Mouse (Mus musculus) adrenal gland, postnatal 25 days (tissue): ENCODE measurements around the gene Hsd17b11. TPM values are rescaled to one million over a fixed set of nuclear protein-coding genes. Genes with fewer than 3 reads are reported as not detected.
"Not testable (repeated sequence)": the region's sequence is repeated elsewhere in the genome, so short reads cannot be mapped to it uniquely, and the experiment has no call there.

ENCODE experiments used
- DNase-seq: peaks from one replicate; pipeline ENCODE4 v3.0.0; 2021; ENCODE audit warnings: mixed read lengths
- microRNA-seq, 2 experiments: library from miRNA; unstranded; fragments of <30 nt; microRNA quantifications; one replicate each; pipeline ENCODE4 v1.2.0; 2021
- total RNA-seq: library from RNA; stranded (reverse); gene quantifications from 2 replicates; pipeline ENCODE4 v1.2.3, GENCODE M21; 2021

Gene Hsd17b11
- total RNA-seq, 1 experiment from 2014 or later: 83.2 TPM

- no peak for DNase-seq
Measured at GRCm38 (mm10) chr5:103980705-103981560, 40.8 kb downstream of the Hsd17b11 start.

DNA sequence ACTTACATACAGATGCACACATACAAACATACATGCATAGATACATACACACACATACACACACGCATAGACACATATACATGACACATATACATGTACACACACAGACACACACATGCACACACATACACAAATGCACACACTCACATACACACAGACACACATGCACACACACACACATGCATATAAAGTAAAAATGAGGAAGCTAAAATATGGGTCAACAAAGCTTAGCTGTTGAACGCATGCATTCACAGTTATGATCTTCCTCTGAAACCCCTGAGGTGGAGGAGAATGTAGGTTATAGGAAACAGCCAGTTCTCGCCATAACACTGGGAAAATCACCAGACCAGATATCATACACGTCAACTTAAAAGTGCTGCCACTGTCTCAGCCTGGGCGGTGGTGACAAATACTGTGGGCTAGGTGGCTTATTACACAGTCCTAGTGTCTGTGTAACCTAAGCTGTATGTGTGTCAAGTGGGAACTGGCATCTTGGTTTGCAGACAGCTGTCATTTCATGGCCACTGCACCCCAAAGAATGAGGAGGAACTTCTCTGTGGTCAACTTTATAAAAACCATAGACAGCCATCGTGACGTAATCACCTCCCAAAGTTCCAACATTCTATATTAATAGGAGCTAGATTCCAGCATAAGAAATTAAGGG is 43.7 kb downstream of the Hsd17b11 start:
- DNase-seq: no peak

GRCm38 (mm10) chr5:103977297-103977696 is 44.4 kb downstream of the Hsd17b11 start, which contains the start of gene Hsd17b13:
Hsd17b13 (minus strand) TSS chr5:103977410.
- no peak for DNase-seq

DNA sequence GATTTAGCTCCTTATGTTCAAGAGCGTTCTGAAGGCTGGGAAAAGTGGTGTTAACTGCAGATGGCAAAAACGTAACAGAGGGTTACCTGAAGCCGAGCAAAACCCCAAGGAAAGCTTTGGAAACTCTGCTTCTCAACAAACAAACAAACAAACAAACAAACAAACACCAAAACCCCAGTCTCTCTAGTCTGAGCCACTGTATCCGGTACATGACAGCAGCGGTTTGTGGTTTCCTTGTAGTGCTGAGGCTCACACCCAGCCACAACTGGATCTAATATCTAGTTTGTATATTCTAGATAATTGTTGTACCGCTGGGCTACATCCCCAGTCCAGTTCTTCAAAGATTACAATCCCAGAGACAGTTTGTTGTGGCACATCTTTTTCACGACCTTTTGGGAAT is 46.0 kb downstream of the Hsd17b11 start:
- no peak for DNase-seq

DNA sequence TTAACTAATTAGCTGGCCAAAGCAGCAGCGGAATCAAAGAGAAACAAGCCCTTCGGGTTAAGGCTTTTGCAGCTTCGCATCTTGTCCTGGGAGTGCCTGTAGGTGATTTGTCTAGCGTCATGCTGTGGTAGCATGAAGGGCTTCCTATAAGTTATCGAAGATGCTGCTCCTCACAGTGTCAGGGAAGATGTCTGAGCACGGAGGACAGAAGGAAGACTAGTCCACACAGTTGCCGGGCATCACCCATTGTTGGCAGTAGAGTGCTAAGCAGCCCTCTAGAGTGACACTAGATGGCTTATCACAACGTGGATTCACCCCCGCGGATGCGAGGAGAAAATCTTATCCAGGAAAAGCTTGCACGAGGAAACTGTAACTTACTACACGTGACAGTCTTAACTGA is 48.9 kb downstream of the Hsd17b11 start:
- no peak for DNase-seq

- no peak for DNase-seq
Measured at GRCm38 (mm10) chr5:103972379-103972778, 49.3 kb downstream of the Hsd17b11 start.

GRCm38 (mm10) chr5:103971051-103971450 is 50.7 kb downstream of the Hsd17b11 start:
- no peak for DNase-seq

- DNase-seq: no peak
Measured at GRCm38 (mm10) chr5:103962935-103963429, 58.7 kb downstream of the Hsd17b11 start.

DNA sequence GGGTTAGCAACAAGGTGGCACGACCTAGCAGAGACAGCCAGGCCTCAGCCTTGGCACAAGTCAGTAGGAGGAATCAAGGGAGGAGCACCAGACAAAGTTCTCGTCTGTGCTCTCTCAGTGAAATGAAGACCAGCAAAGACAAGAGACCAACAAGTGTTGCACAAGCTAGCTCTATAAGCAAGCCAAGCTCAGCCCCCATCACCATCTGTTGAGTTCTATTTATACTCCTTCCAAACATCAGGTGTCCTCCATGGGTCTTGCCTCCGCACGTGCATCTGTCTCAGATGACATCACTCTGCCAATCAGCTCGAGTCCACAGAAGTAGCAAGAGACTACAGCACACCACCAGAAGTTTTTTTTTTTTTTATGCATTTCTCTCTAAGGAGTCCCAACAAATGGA is 67.1 kb downstream of the Hsd17b11 start:
- DNase-seq: no peak

GRCm38 (mm10) chr5:103953135-103954083 is 68.3 kb downstream of the Hsd17b11 start:
- no peak for DNase-seq

GRCm38 (mm10) chr5:103950138-103950537 is 71.6 kb downstream of the Hsd17b11 start:
- DNase-seq: not testable (repeated sequence)

DNA sequence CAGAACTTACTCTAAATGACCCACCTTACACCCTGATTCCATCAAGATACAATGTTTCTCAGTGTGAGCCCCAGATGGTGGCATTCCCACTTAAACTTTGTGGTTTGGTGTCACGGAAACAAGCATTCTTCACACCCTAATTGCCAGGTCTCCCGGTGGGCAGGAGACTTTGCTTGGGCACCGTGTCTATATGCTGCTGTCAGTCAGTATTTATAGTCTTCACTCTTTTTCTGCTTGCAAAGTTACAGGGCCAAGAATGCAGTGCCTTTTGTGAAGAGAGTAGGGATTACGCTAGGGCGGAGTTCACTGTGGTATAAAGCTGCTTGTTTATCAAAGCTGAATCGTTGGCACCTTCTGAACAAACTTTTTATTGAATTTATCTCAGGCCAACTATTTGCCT is 78.5 kb downstream of the Hsd17b11 start:
- DNase-seq: no peak

DNA sequence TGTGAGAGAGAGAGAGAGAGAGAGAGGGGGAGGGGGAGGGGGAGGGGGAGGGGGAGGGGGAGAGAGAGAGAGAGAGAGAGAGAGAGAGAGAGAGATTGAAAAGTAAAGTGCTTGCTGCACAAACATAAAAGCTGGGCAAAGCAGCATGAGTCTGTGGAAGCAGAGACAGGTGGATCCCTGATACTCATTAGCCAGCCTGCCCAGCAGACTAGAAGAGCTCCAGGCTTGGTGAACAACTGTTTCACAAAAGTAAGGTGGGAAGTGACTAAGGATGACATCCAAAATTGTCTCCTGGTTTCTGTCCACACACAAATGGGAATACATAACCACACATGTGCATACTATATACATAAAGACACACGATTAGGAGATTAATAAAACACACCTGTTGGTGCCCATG is 81.9 kb downstream of the Hsd17b11 start:
- DNase-seq: no peak

Small RNAs within 50 kb of the gene (microRNA-seq; reads per million reads assigned to microRNA genes)
- gene Mir5619: 0 to 1.1 reads per million in 2 experiments

Other genes starting within 250 kb of the Hsd17b11 start
- 19.7 and 25.4 TPM in 2 replicates for gene Klhl8, start 110.7 kb downstream of the Hsd17b11 start, total RNA-seq
- gene Hsd17b13, start 44.5 kb downstream of the Hsd17b11 start, total RNA-seq: 4.3 TPM in 1 of 2 replicates, not detected in the other
- 53.6 and 62.9 TPM in 2 replicates for gene Nudt9, start 24.4 kb upstream of the Hsd17b11 start, total RNA-seq
- not detected in 2 replicates for gene Gm17660, start 55.7 kb upstream of the Hsd17b11 start, total RNA-seq
- 24.7 and 25.0 TPM in 2 replicates for gene Sparcl1, start 91.8 kb upstream of the Hsd17b11 start, total RNA-seq
- not detected in 2 replicates for gene Dspp, start 148.8 kb upstream of the Hsd17b11 start, total RNA-seq
- gene Dmp1, start 180.7 kb upstream of the Hsd17b11 start, total RNA-seq: not detected in 2 replicates